Mouse (Mus musculus) thymus, postnatal 36 days (tissue): ENCODE measurements at regions not wholly inside any gene's neighbourhood (a gene's known extent, or its start where the extent isn't known, plus 50 kb on each side); places are given as distances from the start of the nearest gene placed in this dataset.
A peak's percentile ranks its signal among the peaks of the same experiment; 100 is the strongest.

Source experiments
- DNase-seq, 2 experiments: peaks; one replicate each; pipeline ENCODE4 v3.0.0; 2022; ENCODE audit warnings: mixed read lengths in 2 of 2

GRCm38 (mm10) chr15:52783940-52784339 is 1100.8 kb upstream of the Gm7489 start:
- no peak for DNase-seq

GRCm38 (mm10) chr15:52785196-52785595 is 1099.5 kb upstream of the Gm7489 start:
- no peak for DNase-seq

GRCm38 (mm10) chr15:52785976-52786375 is 1098.7 kb upstream of the Gm7489 start:
- DNase-seq, result no peak

DNA sequence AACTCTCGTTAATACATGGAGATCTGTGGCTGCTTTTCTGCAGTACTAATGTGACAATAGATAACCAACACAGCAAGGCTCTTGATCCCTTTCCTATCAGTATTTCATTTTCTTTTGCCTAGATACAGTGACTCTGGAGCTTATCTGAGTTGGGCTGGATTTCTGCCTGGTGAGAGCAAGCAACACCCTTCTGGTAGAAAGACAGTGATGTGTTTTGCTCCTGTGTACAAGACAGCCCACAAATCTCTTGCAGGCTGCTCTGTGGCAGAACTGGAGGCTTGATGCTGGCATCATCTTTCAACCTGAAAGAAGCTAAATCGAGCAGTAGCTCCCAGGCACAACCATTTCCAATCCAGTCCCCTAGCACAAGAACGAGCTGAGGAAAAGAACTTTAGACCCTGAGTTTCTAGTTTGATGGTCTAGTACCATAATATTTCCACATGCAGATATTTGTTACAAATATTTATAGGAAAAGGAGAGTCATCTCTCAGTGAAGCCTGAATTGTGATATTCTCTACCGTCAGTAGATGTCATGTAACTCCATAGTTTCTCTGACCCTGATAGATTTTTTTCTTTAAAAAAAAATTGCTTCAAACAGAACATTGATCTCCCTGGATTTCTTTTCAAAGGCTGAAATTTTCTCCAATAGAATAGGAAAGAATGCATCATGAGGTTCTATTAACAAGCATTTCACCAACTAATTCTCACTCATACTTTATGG is 1079.1 kb upstream of the Gm7489 start:
- DNase-seq, result no peak

GRCm38 (mm10) chr15:52808622-52809021 is 1076.1 kb upstream of the Gm7489 start:
- no peak for DNase-seq

- no peak for DNase-seq
These were observed 1063.9 kb upstream of the Gm7489 start for GRCm38 (mm10) chr15:52820796-52821195.

- no peak for DNase-seq
These were observed 1047.8 kb upstream of the Gm7489 start for GRCm38 (mm10) chr15:52836896-52837295.

- no peak for DNase-seq
These were observed 1036.6 kb upstream of the Gm7489 start for GRCm38 (mm10) chr15:52848132-52848531.

GRCm38 (mm10) chr15:52858682-52859081 is 1026.0 kb upstream of the Gm7489 start:
- no peak for DNase-seq

DNA sequence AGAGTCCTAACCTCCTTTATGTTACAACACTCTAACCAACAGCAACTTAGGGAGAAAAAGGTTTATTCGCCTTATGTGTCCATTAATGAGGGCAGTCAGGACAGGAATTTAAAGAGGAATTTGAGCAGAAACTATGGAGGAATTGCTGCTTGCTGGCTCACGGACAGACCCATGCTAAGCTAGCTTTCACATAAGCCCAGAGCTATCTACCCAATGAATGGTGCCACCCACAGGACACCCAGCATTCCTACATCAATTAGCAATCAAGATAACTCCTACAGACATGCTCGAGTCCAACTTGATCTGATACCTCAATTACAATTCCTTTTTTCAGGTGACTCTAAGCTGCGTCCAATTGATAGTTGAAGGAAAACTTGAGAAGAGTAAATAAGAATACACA is 1021.2 kb upstream of the Gm7489 start:
- no peak for DNase-seq

DNA sequence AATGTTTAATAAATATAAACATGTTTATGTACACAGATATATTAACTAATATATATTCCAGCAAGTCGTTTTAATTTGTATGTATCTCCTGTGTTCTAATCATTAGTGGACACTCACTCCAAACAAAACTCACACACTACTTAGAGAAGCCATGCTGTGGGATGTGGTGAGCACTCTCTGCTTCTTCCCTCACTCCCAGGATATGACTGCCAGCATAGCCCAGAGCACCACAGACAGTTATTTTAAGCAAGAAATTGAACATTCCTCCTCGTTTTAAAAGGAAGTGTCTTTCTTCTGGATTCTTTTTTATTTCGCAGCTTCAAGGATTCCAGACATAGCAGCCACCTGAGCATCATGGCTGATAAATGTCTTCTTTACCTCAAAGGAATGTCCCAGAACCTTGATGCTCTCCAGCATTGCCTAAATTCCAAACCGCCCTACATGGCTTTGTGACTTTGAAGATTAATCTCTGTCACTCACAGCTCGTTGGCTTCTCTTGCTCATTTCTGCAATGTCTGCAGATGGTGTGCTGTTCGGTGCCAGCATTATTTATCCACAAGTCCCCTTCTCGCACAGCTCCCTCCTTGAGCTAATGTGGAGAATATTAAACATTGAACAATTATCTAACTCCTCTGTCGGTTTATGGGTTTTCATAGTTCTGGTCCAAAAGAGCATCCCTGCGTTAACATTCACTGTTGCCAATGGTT is 992.3 kb upstream of the Gm7489 start:
- DNase-seq, result no peak

GRCm38 (mm10) chr15:52898107-52898506 is 986.6 kb upstream of the Gm7489 start:
- no peak for DNase-seq

- no peak for DNase-seq
These were observed 985.3 kb upstream of the Gm7489 start for GRCm38 (mm10) chr15:52899403-52899802.

DNA sequence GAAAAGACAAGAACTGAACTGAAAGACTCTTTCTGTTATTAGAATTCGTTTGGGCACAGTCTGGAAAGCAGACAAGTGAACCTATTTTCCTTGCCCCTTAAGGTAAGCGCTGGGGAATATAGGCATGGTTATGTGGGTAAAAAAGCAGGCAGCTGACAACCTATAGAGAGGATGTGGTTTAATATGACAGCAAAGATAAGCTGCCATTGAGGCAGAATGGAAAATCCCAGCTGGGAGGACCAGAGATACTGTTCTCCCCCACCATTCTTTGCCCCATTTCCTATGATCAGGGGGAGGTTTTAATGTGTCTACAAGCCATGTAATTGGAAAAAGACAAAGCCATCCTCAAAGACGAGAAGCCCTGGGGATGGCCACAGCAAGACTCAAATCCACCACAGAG is 984.9 kb upstream of the Gm7489 start:
- DNase-seq, result peak in 1 of 2 experiments; percentile 6

GRCm38 (mm10) chr15:52905231-52905630 is 979.5 kb upstream of the Gm7489 start:
- no peak for DNase-seq

GRCm38 (mm10) chr15:52907217-52907616 is 977.5 kb upstream of the Gm7489 start:
- DNase-seq, result peak; percentile 12 to 16

- DNase-seq, result no peak
These were observed 962.4 kb upstream of the Gm7489 start for GRCm38 (mm10) chr15:52922277-52922676.

DNA sequence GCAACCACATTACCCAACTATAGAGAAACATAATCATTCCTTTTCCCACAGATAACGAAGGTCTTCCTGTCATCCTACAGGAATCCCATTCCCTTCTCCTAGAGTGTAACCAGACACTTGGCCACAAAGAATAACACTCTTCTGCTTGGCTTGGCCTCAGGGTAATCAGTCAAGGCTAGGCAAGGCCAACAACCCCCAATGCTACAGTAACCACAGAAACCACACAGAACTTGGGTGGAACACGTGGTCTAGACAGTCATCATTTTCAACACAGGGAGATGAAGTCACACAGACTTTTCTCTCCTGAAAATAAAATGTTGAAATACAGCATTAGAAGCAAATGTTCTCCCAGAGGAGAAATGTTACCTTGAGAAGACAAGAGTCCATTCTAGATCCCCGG is 956.3 kb upstream of the Gm7489 start:
- DNase-seq, result no peak

GRCm38 (mm10) chr15:52937138-52937537 is 947.6 kb upstream of the Gm7489 start:
- DNase-seq, result no peak

GRCm38 (mm10) chr15:52944592-52944991 is 940.1 kb upstream of the Gm7489 start:
- DNase-seq, result no peak

DNA sequence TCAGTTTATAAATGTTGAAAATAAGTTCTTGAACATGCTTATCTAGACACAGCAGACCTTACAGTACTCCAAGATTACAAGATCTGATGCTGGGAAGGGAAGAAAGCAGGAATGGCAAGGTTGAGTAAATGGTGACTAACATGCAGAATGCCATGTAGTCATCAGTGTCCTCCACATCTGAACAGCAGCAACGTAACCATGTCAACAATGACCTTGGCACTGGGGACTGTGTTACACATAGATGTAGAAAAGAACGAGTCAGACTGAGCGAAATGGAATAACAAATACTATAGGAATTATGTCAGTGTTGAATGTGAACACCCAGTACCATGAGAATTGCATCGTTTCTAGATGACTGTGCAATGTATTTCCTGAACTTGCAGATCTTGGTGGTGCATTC is 936.5 kb upstream of the Gm7489 start:
- DNase-seq, result no peak

GRCm38 (mm10) chr15:52953480-52953879 is 931.2 kb upstream of the Gm7489 start:
- DNase-seq, result no peak

GRCm38 (mm10) chr15:52954715-52955593 is 929.8 kb upstream of the Gm7489 start:
- no peak for DNase-seq
